Mouse (Mus musculus) liver, embryonic 14.5 days (tissue): ENCODE data around the gene Ager. TPM values are rescaled to one million over a fixed set of nuclear protein-coding genes. Genes with fewer than 3 reads are reported as not detected.

Source experiments
- ATAC-seq: fragments of 200-750 bp; cut with Nextera tagmentation; 2 replicates; pipeline ENCODE4 v1.8.0; 2017; ENCODE audit warnings: moderate number of reproducible peaks, mild to moderate bottlenecking, moderate library complexity; ENCODE audit not compliant: insufficient read depth
- DNase-seq, 3 experiments: peaks; one replicate each; pipeline ENCODE4 v3.0.0-alpha.2; 2012 to 2013; ENCODE audit warnings: low read depth in 3 of 3, low spot score in 3 of 3
- H3K27ac ChIP-seq: fragments of 300-500 bp; sonication (generic); 2 replicates; pipeline ENCODE4 v1.5.1; 2014; ENCODE audit warnings: moderate library complexity, mild to moderate bottlenecking, control low read depth, inconsistent platforms
- H3K27me3 ChIP-seq: fragments of 300-500 bp; sonication (generic); 2 replicates; pipeline ENCODE4 v1.6.1; 2014; ENCODE audit warnings: mild to moderate bottlenecking, low read length, moderate library complexity; ENCODE audit not compliant: control insufficient read depth, insufficient read depth
- H3K36me3 ChIP-seq: fragments of 300-500 bp; sonication (generic); replicated peaks from 2 replicates; pipeline ENCODE4 v1.6.1; 2014; ENCODE audit warnings: low read depth; ENCODE audit not compliant: control insufficient read depth, insufficient read depth
- H3K4me1 ChIP-seq, 2 experiments: fragments of 200-500 bp in 1 of 2; fragments of 300-500 bp in 1 of 2; sonication (generic) in 1 of 2; replicated peaks; 2 replicates each; pipeline ENCODE4 v1.6.1; 2012 to 2014; ENCODE audit warnings: antibody characterized with exemption in 1 of 2, inconsistent platforms in 1 of 2, low read length in 1 of 2; ENCODE audit not compliant: control insufficient read depth in 2 of 2, insufficient read depth in 2 of 2
- H3K4me2 ChIP-seq: fragments of 300-500 bp; sonication (generic); 2 replicates; pipeline ENCODE4 v1.6.1; 2014; ENCODE audit warnings: low read depth, mild to moderate bottlenecking, control low read depth, moderate library complexity
- H3K4me3 ChIP-seq, 2 experiments: fragments of 200-500 bp in 1 of 2; fragments of 300-500 bp in 1 of 2; sonication (generic) in 1 of 2; 2 replicates each; pipeline ENCODE4 v1.5.1; 2012 to 2014; ENCODE audit warnings: low read depth in 2 of 2, low read length in 2 of 2, mild to moderate bottlenecking in 2 of 2, control low read depth in 1 of 2, inconsistent platforms in 1 of 2, moderate library complexity in 1 of 2; ENCODE audit not compliant: insufficient read depth in 1 of 2
- H3K9ac ChIP-seq: fragments of 300-500 bp; sonication (generic); replicated peaks from 2 replicates; pipeline ENCODE4 v1.6.1; 2014; ENCODE audit warnings: mild to moderate bottlenecking, control low read depth, moderate library complexity
- H3K9me3 ChIP-seq: fragments of 300-500 bp; sonication (generic); 2 replicates; pipeline ENCODE4 v1.6.1; 2016; ENCODE audit warnings: low read length, mixed read lengths; ENCODE audit not compliant: control insufficient read depth
- CTCF ChIP-seq: IDR thresholded peaks from 2 replicates; pipeline ENCODE4 v1.5.1; 2016; ENCODE audit warnings: antibody characterized with exemption, low read depth, control low read depth
- EP300 ChIP-seq: IDR thresholded peaks from 2 replicates; pipeline ENCODE4 v1.6.1; 2016; ENCODE audit warnings: antibody characterized with exemption, low read depth
- WGBS: fragments of 180-500 bp; shearing (Covaris S2); extraction: QIAGEN DNeasy Blood & Tissue Kit; methylation state at CpG from one replicate; pipeline ENCODE4 v1.1.7; 2014; ENCODE audit not compliant: insufficient replicate concordance; 5-methylcytosine and 5-hydroxymethylcytosine counted together
- polyA plus RNA-seq, 2 experiments: library from polyadenylated mRNA; depleted of rRNA in 1 of 2; stranded (reverse) in 1 of 2; unstranded in 1 of 2; fragments of >200 nt; fragmentation: Nextera tagmentation in 1 of 2; extraction: Ambion mirVana in 1 of 2; gene quantifications; 2 replicates each; pipeline versions ENCODE4 v1.2.1 to v1.2.3; 2012 to 2014

Gene Ager
- polyA plus RNA-seq, 2 experiments: 0.41 to 1.3 TPM

DNA sequence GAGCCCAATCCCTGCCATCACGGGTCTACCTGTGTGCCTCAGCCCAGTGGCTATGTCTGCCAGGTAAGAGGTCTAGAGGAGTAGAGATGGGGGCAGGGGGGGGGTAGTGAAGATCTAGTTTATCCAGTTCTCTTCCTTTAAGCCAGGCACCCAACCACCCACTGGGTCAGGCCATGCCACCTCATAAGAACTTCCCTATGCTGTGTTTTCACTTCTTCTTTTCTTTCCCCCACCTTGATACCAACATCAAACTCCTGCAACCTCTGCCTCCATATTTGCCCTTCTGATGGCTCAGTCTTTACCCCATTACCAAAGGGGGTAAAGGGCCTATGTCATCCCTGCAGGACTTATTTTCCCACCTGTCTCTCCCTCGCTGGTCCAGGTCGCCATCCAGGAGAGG lies 19.6 kb upstream of the Ager start:
- WGBS: 67% methylated on average over 3 of the region's 3 CpGs
- no peak for DNase-seq
- H3K9me3 ChIP-seq: no peaks in the 10 kb centered on the region
- H3K9ac ChIP-seq: no peak overlapping the region
- no peaks in the 10 kb centered on the region for H3K36me3 ChIP-seq
- TF ChIP-seq EP300 (no peak), CTCF (no peak)
- no peak for ATAC-seq
- H3K4me1 ChIP-seq: no peaks in the 10 kb centered on the region
- no peak overlapping the region for H3K27ac ChIP-seq
- no peak overlapping the region for H3K4me3 ChIP-seq
- H3K27me3 ChIP-seq: no peaks in the 10 kb centered on the region
- no peak overlapping the region for H3K4me2 ChIP-seq

DNA sequence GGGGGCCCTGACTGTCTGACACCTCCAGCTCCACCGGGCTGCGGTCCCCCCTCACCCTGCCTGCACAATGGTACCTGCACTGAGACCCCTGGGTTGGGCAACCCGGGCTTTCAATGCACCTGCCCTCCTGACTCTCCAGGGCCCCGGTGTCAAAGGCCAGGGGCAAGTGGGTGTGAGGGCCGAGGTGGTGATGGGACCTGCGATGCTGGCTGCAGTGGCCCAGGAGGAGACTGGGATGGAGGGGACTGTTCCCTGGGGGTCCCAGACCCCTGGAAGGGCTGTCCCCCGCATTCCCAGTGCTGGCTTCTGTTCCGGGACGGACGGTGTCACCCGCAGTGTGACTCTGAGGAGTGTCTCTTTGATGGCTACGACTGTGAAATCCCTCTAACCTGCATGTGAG lies 15.1 kb upstream of the Ager start:
- TF ChIP-seq EP300: no peak
- no peak for TF ChIP-seq CTCF
- Histone ChIP-seq H3K4me3 (no peak overlapping the region), H3K9ac (no peak overlapping the region), H3K9me3 (no peaks in the 10 kb centered on the region), H3K27me3 (no peaks in the 10 kb centered on the region), H3K4me2 (no peak overlapping the region), H3K36me3 (no peaks in the 10 kb centered on the region), H3K27ac (no peak overlapping the region), H3K4me1 (no peaks in the 10 kb centered on the region; a peak in 1 of 4 replicates)
- ATAC-seq: no peak
- DNase-seq: no peak
- WGBS: 74% methylated on average over 12 of the region's 12 CpGs

DNA sequence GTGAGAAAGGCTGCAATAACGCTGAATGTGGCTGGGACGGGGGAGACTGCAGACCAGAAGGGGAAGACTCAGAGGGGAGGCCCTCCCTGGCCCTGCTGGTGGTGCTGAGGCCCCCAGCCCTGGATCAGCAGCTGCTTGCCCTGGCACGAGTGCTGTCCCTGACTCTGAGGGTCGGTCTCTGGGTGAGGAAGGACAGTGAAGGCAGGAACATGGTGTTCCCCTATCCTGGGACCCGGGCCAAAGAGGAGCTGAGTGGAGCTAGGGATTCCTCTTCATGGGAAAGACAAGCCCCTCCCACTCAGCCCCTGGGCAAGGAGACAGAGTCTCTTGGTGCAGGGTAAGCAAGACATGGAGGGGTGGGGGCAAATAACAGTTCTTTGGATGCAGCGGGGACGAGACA lies 14.3 kb upstream of the Ager start:
- Histone ChIP-seq H3K4me1 (peaks cover 5% of the 10 kb centered on the region in 2 experiments), H3K27me3 (no peaks in the 10 kb centered on the region), H3K36me3 (no peaks in the 10 kb centered on the region), H3K9ac (no peak overlapping the region), H3K4me3 (no peak overlapping the region), H3K4me2 (no peak overlapping the region), H3K9me3 (no peaks in the 10 kb centered on the region), H3K27ac (no peak overlapping the region)
- DNase-seq: no peak
- ATAC-seq: no peak
- TF ChIP-seq EP300 (no peak), CTCF (no peak)
- WGBS: 57% methylated on average over 7 of the region's 7 CpGs

- Histone ChIP-seq H3K4me2 (no peak overlapping the region), H3K27me3 (no peaks in the 10 kb centered on the region), H3K9ac (no peak overlapping the region), H3K4me1 (peaks cover 8 to 9% of the 10 kb centered on the region in 2 experiments), H3K9me3 (no peaks in the 10 kb centered on the region), H3K27ac (no peak overlapping the region), H3K4me3 (no peak overlapping the region), H3K36me3 (no peaks in the 10 kb centered on the region)
- 88% methylated on average over 8 of the region's 8 CpGs for WGBS
- ATAC-seq (no peak), DNase-seq (no peak)
- TF ChIP-seq EP300 (no peak), CTCF (no peak)
Observed at GRCm38 (mm10) chr17:34583819-34584218, 13.8 kb upstream of the Ager start.

GRCm38 (mm10) chr17:34585121-34585520 lies 12.5 kb upstream of the Ager start:
- Histone ChIP-seq H3K4me3 (no peak overlapping the region), H3K4me2 (no peak overlapping the region), H3K4me1 (peaks cover 11 to 15% of the 10 kb centered on the region in 2 experiments), H3K36me3 (no peaks in the 10 kb centered on the region), H3K27ac (no peak overlapping the region), H3K9ac (no peak overlapping the region), H3K9me3 (no peaks in the 10 kb centered on the region), H3K27me3 (no peaks in the 10 kb centered on the region)
- DNase-seq (no peak), ATAC-seq (no peak)
- whole genome bisulfite sequencing: 77% methylated on average over 8 of the region's 8 CpGs
- TF ChIP-seq CTCF (no peak), EP300 (no peak)
